Mouse (Mus musculus) E14TG2a.4 (cell line): Measurements from ENCODE around the gene Gm28372.

Experiments used
- H3K27me3 ChIP-seq: 2 replicates; pipeline ENCODE4 v1.6.1; 2014; ENCODE audit warnings: low read length, control low read depth; ENCODE audit not compliant: insufficient read depth
- H3K36me3 ChIP-seq: 2 replicates; pipeline ENCODE4 v1.6.1; 2014; ENCODE audit warnings: low read length, control low read depth; ENCODE audit not compliant: insufficient read depth
- H3K4me1 ChIP-seq: replicated peaks from 2 replicates; pipeline ENCODE4 v1.6.1; 2014; ENCODE audit warnings: low read depth, low read length, control low read depth
- H3K4me3 ChIP-seq: replicated peaks from 2 replicates; pipeline ENCODE4 v1.5.1; 2014; ENCODE audit warnings: mild to moderate bottlenecking, low read length
- H3K9me3 ChIP-seq: 2 replicates; pipeline ENCODE4 v1.6.1; 2014; ENCODE audit warnings: low read length, control low read depth
- CTCF ChIP-seq: conservative IDR thresholded peaks from 2 replicates; pipeline ENCODE4 v1.5.1; 2014; ENCODE audit warnings: low read length
- NANOG ChIP-seq: IDR thresholded peaks from 2 replicates; pipeline ENCODE4 v1.6.1; 2014; ENCODE audit warnings: borderline replicate concordance, low read length, mixed read lengths
- POU5F1 ChIP-seq: IDR thresholded peaks from 2 replicates; pipeline ENCODE4 v1.6.1; 2014; ENCODE audit warnings: low read length, borderline replicate concordance

Gene Gm28372

DNA sequence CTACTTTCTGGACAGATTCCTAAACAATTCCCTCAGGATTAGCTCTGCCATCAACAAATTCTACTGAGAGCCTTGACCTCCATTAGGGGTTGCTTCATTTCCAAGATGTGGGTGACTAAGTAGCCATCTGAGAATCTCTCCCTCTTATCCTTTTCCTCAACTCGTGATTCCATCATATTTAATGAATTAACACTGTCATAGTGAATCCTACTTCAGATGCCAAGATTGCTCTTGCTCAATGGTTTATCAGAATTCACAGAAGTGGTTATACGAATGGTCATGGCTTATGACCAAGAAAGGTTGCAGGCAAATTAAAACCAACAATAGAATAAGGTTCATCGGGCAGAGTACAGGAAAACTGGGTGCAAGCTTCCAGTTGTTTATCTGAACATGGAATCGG is 3.1 kb upstream of the Gm28372 start:
- peaks cover 22% of the 10 kb centered on the region for H3K9me3 ChIP-seq
- TF ChIP-seq CTCF = no peak
- TF ChIP-seq POU5F1 = no peak
- no peak for TF ChIP-seq NANOG
- H3K4me3 ChIP-seq = no peak overlapping the region
- peaks cover 34% of the 10 kb centered on the region for H3K4me1 ChIP-seq
- H3K27me3 ChIP-seq = peaks cover 39% of the 10 kb centered on the region
- H3K36me3 ChIP-seq = no peaks in the 10 kb centered on the region

GRCm38 (mm10) chr2:130406178-130406577 is 1.1 kb downstream of the Gm28372 start, which contains the start of gene Tmem239:
Tmem239 (plus strand) TSS chr2:130406478.
- no peak for TF ChIP-seq NANOG
- no peak for TF ChIP-seq POU5F1
- TF ChIP-seq CTCF = no peak
- Histone ChIP-seq H3K27me3 (peaks cover 17% of the 10 kb centered on the region), H3K9me3 (no peaks in the 10 kb centered on the region), H3K4me1 (peaks cover 21% of the 10 kb centered on the region), H3K4me3 (no peak within 1 kb of the TSS), H3K36me3 (no peaks in the 10 kb centered on the region)

DNA sequence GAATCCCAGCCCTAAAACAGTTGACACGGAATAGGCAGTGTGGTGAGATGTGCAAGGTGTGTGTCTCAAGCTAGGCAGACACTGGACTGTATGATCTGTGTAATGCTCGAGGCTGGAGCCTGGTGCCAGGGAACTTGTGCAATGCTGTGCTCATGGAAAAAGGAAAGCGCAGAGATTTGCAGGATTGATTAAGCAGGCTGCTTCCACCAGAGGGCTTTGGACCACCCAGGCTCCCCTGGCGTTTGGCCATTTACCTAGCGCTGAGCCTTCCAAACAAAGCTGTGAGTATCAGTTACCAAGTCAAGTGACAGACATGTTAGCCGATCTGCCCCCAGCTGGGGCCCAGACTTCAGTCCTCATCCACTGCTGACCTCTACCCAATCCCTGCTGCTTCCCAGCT is 3.2 kb downstream of the Gm28372 start:
- TF ChIP-seq CTCF (peak; percentile 6; the same call in 1 of the 2 replicates), NANOG (no peak)
- H3K9me3 ChIP-seq = no peaks in the 10 kb centered on the region
- H3K27me3 ChIP-seq = peaks cover 20% of the 10 kb centered on the region
- H3K36me3 ChIP-seq = no peaks in the 10 kb centered on the region
- H3K4me1 ChIP-seq = peaks cover 25% of the 10 kb centered on the region
- H3K4me3 ChIP-seq = no peak overlapping the region

DNA sequence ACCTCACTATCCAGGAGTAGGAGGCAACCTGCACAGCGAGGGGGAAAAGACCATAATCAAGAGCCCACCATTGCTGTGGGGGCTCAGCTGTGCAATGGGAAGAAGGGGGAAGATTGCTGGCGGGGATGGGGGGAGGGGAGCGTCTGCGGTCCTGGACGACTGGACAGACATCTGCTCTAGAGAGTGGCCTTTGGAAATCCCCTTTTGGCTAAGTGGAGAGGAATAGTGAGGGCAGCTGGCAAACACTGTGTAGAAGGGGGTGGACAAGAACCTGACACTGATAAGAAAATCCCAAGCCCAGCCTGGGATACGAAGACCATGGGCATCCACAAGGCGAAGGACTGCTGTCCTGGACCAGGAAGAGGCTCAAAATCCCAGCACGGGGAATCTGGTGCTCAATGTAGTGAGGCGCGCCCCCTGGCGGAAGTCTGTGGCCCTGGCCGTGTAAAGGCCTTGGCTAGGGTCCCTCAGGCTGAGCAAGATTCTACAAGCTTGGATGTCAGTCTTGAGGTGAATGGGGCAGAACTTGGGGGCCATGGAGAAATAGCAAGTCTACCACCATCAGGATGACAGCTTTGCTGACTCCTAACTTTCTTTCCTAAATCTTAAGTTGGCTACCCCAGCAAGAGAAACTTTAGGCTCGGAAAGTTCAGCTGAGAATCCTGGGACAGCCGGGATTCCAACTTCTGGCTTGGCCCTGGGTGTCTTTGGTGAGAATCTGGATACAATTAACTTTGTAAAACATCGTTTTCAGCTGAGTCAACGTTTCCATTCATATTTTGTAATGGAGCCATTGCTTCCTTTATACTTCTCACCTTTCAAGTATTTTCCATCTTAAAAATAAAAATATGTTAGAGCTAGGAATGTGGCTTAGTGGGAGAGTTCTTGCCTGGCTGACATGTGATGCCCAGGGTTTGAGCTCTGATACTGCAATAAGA is 6.8 kb downstream of the Gm28372 start:
- H3K4me3 ChIP-seq = no peak overlapping the region
- H3K4me1 ChIP-seq = peaks cover 17% of the 10 kb centered on the region
- no peaks in the 10 kb centered on the region for H3K9me3 ChIP-seq
- TF ChIP-seq POU5F1 = no peak
- peak; percentile 97 for TF ChIP-seq CTCF
- H3K27me3 ChIP-seq = peaks cover 3% of the 10 kb centered on the region; the same call in 1 of the 2 replicates
- H3K36me3 ChIP-seq = no peaks in the 10 kb centered on the region

- H3K4me3 ChIP-seq = no peak overlapping the region
- TF ChIP-seq CTCF = no peak
- no peak for TF ChIP-seq POU5F1
- no peak for TF ChIP-seq NANOG
Measured at GRCm38 (mm10) chr2:130412775-130413174, 7.7 kb downstream of the Gm28372 start.

GRCm38 (mm10) chr2:130414094-130414856 is 9.2 kb downstream of the Gm28372 start:
- H3K4me3 ChIP-seq = no peak overlapping the region
- peaks cover 3% of the 10 kb centered on the region; the same call in 1 of the 2 replicates for H3K27me3 ChIP-seq
- peaks cover 11% of the 10 kb centered on the region for H3K36me3 ChIP-seq
- peaks cover 9% of the 10 kb centered on the region for H3K4me1 ChIP-seq
- H3K9me3 ChIP-seq = no peaks in the 10 kb centered on the region
- no peak for TF ChIP-seq POU5F1
- TF ChIP-seq NANOG = no peak
- TF ChIP-seq CTCF = no peak

More at GRCm38 (mm10) chr2:130412775-130413174, 7.7 kb downstream of the Gm28372 start:
- H3K9me3 ChIP-seq = no peaks in the 10 kb centered on the region
- H3K27me3 ChIP-seq = peaks cover 3% of the 10 kb centered on the region; the same call in 1 of the 2 replicates
- peaks cover 15% of the 10 kb centered on the region for H3K4me1 ChIP-seq
- H3K36me3 ChIP-seq = no peaks in the 10 kb centered on the region

- Histone ChIP-seq H3K36me3 (peaks cover 45% of the 10 kb centered on the region), H3K4me1 (peaks cover 30% of the 10 kb centered on the region), H3K4me3 (peak overlapping the region; percentile 39), H3K9me3 (no peaks in the 10 kb centered on the region), H3K27me3 (peaks cover 14% of the 10 kb centered on the region)
- no peak for TF ChIP-seq POU5F1
- no peak for TF ChIP-seq CTCF
- TF ChIP-seq NANOG = no peak
Measured at GRCm38 (mm10) chr2:130421781-130422620, 17.0 kb downstream of the Gm28372 start.

GRCm38 (mm10) chr2:130423397-130424125 is 18.5 kb downstream of the Gm28372 start:
- no peaks in the 10 kb centered on the region for H3K9me3 ChIP-seq
- H3K36me3 ChIP-seq = peaks cover 49% of the 10 kb centered on the region
- H3K4me3 ChIP-seq = peak overlapping the region; percentile 92
- no peak for TF ChIP-seq CTCF
- TF ChIP-seq POU5F1 = no peak
- H3K4me1 ChIP-seq = peaks cover 39% of the 10 kb centered on the region
- peaks cover 14% of the 10 kb centered on the region for H3K27me3 ChIP-seq
